Mouse (Mus musculus) G1E (cell line): ENCODE measurements around the gene Atf5. TPM values are rescaled to one million over a fixed set of nuclear protein-coding genes. Genes with fewer than 3 reads are reported as not detected.

Experiments used
- ATAC-seq: 2 replicates; pipeline ENCODE4 v1.8.0; 2016; ENCODE audit warnings: mild to moderate bottlenecking; ENCODE audit not compliant: insufficient number of reproducible peaks, poor library complexity, low FRiP score, severe bottlenecking; ENCODE audit errors: extremely low read depth
- DNase-seq: peaks from one replicate; pipeline ENCODE4 v3.0.0; 2012; ENCODE audit warnings: low spot score
- H3K27me3 ChIP-seq: 2 replicates; pipeline ENCODE4 v1.6.1; 2012; ENCODE audit warnings: mild to moderate bottlenecking, low read length, inconsistent platforms; ENCODE audit not compliant: insufficient read depth
- H3K36me3 ChIP-seq: replicated peaks from 2 replicates; pipeline ENCODE3; 2012; ENCODE audit warnings: mild to moderate bottlenecking, inconsistent platforms
- H3K4me1 ChIP-seq: 2 replicates; pipeline ENCODE4 v1.6.1; 2012; ENCODE audit warnings: low read depth, low read length, inconsistent platforms, mixed read lengths; ENCODE audit not compliant: insufficient read depth
- H3K4me3 ChIP-seq: 2 replicates; pipeline ENCODE4 v1.5.1; 2012; ENCODE audit warnings: low read depth, mild to moderate bottlenecking, inconsistent platforms, low read length, moderate library complexity, mixed read lengths
- H3K9me3 ChIP-seq: replicated peaks from 2 replicates; pipeline ENCODE4 v1.6.1; 2012; ENCODE audit warnings: inconsistent platforms
- CTCF ChIP-seq: IDR thresholded peaks from 2 replicates; pipeline ENCODE4 v1.5.1; 2012; ENCODE audit warnings: low read depth, low read length, inconsistent platforms, mixed read lengths
- GATA1 ChIP-seq: IDR thresholded peaks from 2 replicates; pipeline ENCODE4 v1.6.1; 2012; ENCODE audit warnings: borderline replicate concordance, low read length, inconsistent platforms, mixed read lengths
- GATA2 ChIP-seq: IDR thresholded peaks from 2 replicates; pipeline ENCODE4 v1.6.1; 2012; ENCODE audit warnings: low read depth, low read length, inconsistent platforms, borderline replicate concordance
- POLR2AphosphoS5 ChIP-seq: IDR thresholded peaks from 2 replicates; pipeline ENCODE4 v1.6.1; 2012; ENCODE audit warnings: low read depth, low read length, inconsistent platforms; ENCODE audit not compliant: insufficient replicate concordance
- TAL1 ChIP-seq: conservative IDR thresholded peaks from 2 replicates; pipeline ENCODE4 v1.6.1; 2012; ENCODE audit warnings: low read depth, low read length, inconsistent platforms, mixed read lengths
- polyA plus RNA-seq: library from polyadenylated mRNA; stranded (reverse); fragments of >175 nt; gene quantifications from 2 replicates; pipeline ENCODE4 v1.2.3, GENCODE M21; 2012
- total RNA-seq, 2 experiments: library from RNA; stranded (forward) in 1 of 2; stranded (reverse) in 1 of 2; fragments of 200-1000 nt in 1 of 2; fragments of >200 nt in 1 of 2; fragmentation: Nextera tagmentation in 1 of 2; gene quantifications; 2 replicates each; pipeline ENCODE4 v1.2.3; 2014 to 2017

Atf5 gene
- total and polyA plus RNA-seq, 3 experiments: 5.2 to 282 (median 37.7) TPM

- DNase-seq (no peak), ATAC-seq (no peak)
- peak overlapping the region; percentile 95 for H3K4me3 ChIP-seq
- peaks cover 75% of the 10 kb centered on the region for H3K36me3 ChIP-seq
- H3K9me3 ChIP-seq: peaks cover 11% of the 10 kb centered on the region
- no peaks in the 10 kb centered on the region for H3K27me3 ChIP-seq
- peaks cover 77% of the 10 kb centered on the region for H3K4me1 ChIP-seq
- TF ChIP-seq POLR2AphosphoS5 (no peak), TAL1 (no peak), GATA2 (no peak), CTCF (no peak)
Observed at GRCm38 (mm10) chr7:44850789-44851624, 34.5 kb upstream of the Atf5 start.

- DNase-seq: peak; percentile 83
- TF ChIP-seq TAL1: no peak
- no peak for TF ChIP-seq POLR2AphosphoS5
- no peak for TF ChIP-seq GATA2
- no peak for TF ChIP-seq GATA1
- no peak for TF ChIP-seq CTCF
- ATAC-seq: no peak
- Histone ChIP-seq H3K4me3 (peak overlapping the region; percentile 95), H3K36me3 (peaks cover 77% of the 10 kb centered on the region), H3K27me3 (no peaks in the 10 kb centered on the region), H3K9me3 (peaks cover 11% of the 10 kb centered on the region), H3K4me1 (peaks cover 74% of the 10 kb centered on the region)
Observed at GRCm38 (mm10) chr7:44850146-44850545, 33.7 kb upstream of the Atf5 start.

- TF ChIP-seq GATA2 (no peak), POLR2AphosphoS5 (peak; percentile 54; the same call in 1 of the 2 replicates), CTCF (no peak), TAL1 (no peak), GATA1 (no peak)
- DNase-seq (peak; percentile 74), ATAC-seq (peak; percentile 29)
- Histone ChIP-seq H3K36me3 (peaks cover 77% of the 10 kb centered on the region), H3K4me3 (peak overlapping the region; percentile 95), H3K4me1 (peaks cover 68% of the 10 kb centered on the region), H3K9me3 (peaks cover 10% of the 10 kb centered on the region), H3K27me3 (no peaks in the 10 kb centered on the region)
Observed at GRCm38 (mm10) chr7:44849416-44850111, 33.1 kb upstream of the Atf5 start.

- peaks cover 2% of the 10 kb centered on the region for H3K9me3 ChIP-seq
- TF ChIP-seq CTCF (no peak), POLR2AphosphoS5 (0 out of 2 replicates have a peak, but pooled peaks have one; percentile 17)
- H3K4me1 ChIP-seq: peaks cover 60% of the 10 kb centered on the region
- peaks cover 77% of the 10 kb centered on the region for H3K36me3 ChIP-seq
- ATAC-seq: peak; percentile 75
- peak; percentile 70 for DNase-seq
- no peaks in the 10 kb centered on the region for H3K27me3 ChIP-seq
- peak within 1 kb of the TSS; percentile 95 for H3K4me3 ChIP-seq
Observed at GRCm38 (mm10) chr7:44848561-44849415, 32.3 kb upstream of the Atf5 start, which contains the start of the genes Akt1s1 and Tbc1d17. Gene Akt1s1, plus strand, starts transcription at chr7:44848991. Gene Tbc1d17, minus strand, starts transcription at chr7:44849079.

GRCm38 (mm10) chr7:44847772-44848171 is 31.3 kb upstream of the Atf5 start:
- Histone ChIP-seq H3K4me1 (peaks cover 55% of the 10 kb centered on the region), H3K36me3 (peaks cover 77% of the 10 kb centered on the region), H3K4me3 (peak overlapping the region; percentile 95), H3K27me3 (no peaks in the 10 kb centered on the region), H3K9me3 (no peaks in the 10 kb centered on the region)
- ATAC-seq (no peak), DNase-seq (no peak)
- TF ChIP-seq POLR2AphosphoS5: no peak
- no peak for TF ChIP-seq GATA1
- TF ChIP-seq GATA2: no peak
- no peak for TF ChIP-seq TAL1
- TF ChIP-seq CTCF: no peak

GRCm38 (mm10) chr7:44846804-44847203 is 30.3 kb upstream of the Atf5 start:
- Histone ChIP-seq H3K4me1 (peaks cover 48% of the 10 kb centered on the region), H3K4me3 (no peak overlapping the region)

More at GRCm38 (mm10) chr7:44846804-44847203, 30.3 kb upstream of the Atf5 start:
- peaks cover 77% of the 10 kb centered on the region for H3K36me3 ChIP-seq
- no peaks in the 10 kb centered on the region for H3K27me3 ChIP-seq
- TF ChIP-seq POLR2AphosphoS5 (no peak), CTCF (no peak), GATA2 (no peak), TAL1 (no peak), GATA1 (no peak)
- no peak for DNase-seq
- no peak for ATAC-seq
- H3K9me3 ChIP-seq: no peaks in the 10 kb centered on the region
